Mouse (Mus musculus): Measurements from ENCODE around the gene Ms4a4d. TPM values are rescaled to one million over a fixed set of nuclear protein-coding genes. Genes with fewer than 3 reads are reported as not detected.
"Not testable (repeated sequence)": the region's sequence is repeated elsewhere in the genome, so short reads cannot be mapped to it uniquely, and the experiment has no call there.

Ms4a4d gene
- total RNA-seq (2022), result not detected

DNA sequence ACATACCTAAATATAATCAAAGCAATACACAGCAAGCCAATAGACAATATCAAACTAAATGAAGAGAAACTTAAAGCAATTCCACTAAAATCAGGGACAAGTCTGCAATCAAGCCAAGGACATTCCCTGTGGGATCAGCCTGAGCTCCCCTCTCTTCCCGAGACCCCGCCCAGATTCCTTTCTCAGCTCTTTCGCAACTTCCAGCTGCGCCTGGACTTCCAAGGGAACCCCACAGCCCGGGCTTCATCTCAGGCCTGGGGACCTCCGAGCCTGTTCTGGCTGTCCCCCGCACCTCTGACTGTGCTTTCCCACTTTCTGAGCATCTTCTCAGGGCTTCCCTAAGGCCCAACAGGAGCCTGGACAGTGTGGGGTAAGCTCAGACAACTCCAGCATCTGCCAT, at the start of gene Ms4a4d:
Gene Ms4a4d, plus strand, starts transcription at position 209 of the 400 bp plus-strand sequence.
- no peak for DNase-seq (ENCODE audit: low spot score in 2 of 2)

DNA sequence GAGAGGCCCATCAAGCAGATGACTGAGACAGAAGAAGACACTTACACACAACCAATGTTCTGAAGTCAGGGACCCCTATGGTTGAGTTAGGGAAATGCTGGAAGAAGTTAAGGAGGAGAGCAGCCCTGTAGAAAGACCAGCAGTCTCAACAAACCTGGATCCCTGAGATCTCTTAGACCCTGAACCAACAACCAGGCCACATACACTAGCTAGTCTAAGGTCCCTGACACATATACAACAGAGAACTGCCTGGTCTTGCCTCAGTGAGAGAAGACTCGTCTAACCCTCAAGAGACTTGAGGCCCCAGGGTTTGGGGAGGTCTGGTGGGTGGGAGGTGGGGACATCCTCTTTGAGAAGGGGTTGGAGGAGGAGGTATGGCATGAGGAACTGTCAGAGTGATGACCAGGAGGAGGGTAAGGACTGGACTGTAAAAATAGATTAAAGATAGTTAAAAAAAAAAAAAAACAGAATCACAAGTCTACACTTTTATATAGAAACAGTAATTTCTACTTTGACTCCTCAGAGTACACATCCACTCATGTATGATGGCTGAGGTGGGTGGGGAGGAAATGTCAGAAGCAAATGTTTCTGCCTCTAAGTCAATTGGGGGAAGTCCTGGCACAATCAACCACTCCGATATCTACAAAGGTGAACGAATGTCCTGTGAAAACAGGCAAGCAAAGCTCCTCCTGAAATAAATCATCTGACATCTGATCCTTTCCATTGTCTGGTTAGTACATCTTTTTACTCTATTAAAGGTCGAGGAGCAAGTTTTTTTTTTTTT, 45.0 kb upstream of the Ms4a4d start:
- no peak for DNase-seq (ENCODE audit: low spot score in 2 of 2)

DNA sequence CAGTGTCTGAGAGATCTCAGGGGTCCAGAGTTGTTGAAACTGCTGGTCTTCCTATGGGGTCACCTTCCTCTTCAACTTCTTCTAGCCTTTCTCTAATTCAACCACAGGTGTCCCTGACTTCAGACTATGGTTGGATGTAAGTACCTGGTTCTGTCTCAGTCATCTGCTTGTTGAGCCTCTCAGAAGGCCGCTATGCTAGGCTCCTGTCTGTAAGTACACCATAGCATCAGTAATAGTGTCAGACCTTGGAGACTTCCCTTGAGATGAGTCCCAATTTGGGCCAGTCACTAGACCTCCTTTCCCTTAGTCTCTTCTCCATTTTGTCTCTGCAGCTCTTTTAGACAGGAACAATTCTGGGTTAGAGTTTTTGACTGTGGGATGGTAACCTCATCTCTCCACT, 43.9 kb upstream of the Ms4a4d start:
- no peak for DNase-seq (ENCODE audit: low spot score in 2 of 2)

DNA sequence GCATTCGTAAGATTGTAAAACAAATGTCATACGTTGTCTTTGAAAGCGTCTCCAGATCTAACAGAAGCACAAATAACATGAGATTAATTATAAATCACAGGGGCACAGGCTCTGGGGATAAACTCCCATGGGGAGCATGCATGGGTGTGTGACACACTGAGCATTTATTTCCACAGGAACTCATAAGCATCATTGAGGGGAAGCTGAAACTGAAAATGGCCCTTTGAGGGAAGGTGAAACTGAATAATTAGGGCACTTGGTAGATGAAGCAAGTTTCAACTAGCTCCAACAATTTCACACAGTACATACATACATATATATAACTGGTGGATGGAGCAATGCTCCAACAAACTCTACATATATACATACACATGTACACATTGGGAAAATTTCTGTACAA, 42.1 kb upstream of the Ms4a4d start:
- no peak for DNase-seq (ENCODE audit: low spot score in 2 of 2)

DNA sequence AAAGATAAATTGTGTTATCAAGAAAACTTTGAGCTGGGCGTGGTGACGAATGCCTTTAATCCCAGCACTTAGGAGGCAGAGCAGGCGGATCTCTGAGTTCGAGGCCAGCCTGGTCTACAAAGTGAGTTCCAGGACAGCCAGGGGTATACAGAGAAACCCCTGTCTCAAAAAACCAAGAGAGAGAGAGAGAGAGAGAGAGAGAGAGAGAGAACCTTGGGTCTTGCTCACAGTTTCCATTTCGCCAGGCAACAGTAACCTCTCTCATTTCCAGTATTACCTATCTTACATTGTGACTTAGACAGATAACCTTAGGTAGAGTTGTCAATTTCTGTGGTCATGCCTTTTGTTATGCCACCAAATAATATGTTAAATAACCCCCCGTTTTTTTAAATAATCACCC, 40.2 kb upstream of the Ms4a4d start:
- no peak for DNase-seq (ENCODE audit: low spot score in 2 of 2)

DNA sequence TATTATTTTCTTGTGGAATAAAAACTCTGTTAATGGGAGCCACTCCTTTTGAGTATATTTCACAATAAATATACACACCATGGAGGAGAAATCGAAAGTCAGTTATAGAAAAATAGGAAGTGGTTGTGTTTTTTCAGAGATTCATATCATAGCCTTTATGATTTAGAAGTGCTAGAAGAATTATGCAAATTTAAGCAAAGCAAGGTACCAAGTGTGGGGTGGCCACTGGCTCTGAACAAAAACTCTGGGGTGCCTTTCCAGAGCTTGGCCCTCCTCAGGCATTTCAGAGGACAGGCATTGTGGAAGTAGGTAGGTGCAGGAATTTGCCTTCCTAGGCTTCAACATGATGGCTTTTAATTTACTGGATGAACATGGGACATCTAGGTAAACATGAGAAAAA, 39.3 kb upstream of the Ms4a4d start:
- not testable (repeated sequence) for DNase-seq (ENCODE audit: low spot score in 2 of 2)

DNA sequence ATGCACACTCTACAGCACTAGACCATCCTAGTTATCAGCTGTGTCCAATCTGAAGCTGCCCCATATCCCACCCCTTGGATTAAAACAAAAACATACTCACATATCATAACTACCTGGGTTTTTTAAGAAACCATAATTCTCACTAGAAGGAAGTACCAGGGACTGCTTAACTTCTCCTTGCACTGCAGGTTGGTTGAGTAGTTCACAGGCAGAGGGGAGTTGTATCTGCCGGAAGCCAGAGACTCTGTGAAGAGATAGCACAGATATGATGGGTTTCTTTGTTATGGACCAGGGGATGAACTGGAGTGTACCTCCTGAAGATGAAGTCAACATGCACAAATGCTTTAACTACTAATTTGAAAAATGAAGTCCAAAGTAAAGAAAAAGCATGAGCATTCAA, 35.8 kb upstream of the Ms4a4d start:
- no peak for DNase-seq (ENCODE audit: low spot score in 2 of 2)

DNA sequence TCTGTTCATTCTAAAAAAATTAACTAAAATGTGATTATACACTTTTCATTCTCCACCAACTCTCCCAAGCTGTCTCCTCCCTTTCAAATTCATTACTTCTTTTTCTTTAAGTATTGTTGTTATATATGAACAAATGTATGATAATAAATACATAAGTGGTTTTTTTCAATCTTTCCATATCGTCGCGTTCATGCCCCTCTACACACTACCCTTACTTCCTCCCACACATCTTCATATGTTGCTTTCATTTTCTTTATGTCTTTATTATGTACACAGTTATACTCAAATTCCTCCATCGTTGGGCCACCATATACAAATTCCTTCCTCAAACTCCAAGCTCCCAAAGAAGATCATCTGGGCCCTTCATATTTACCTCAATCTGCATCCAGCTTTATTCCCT, 35.3 kb upstream of the Ms4a4d start:
- DNase-seq (ENCODE audit: low spot score in 2 of 2), result no peak

DNA sequence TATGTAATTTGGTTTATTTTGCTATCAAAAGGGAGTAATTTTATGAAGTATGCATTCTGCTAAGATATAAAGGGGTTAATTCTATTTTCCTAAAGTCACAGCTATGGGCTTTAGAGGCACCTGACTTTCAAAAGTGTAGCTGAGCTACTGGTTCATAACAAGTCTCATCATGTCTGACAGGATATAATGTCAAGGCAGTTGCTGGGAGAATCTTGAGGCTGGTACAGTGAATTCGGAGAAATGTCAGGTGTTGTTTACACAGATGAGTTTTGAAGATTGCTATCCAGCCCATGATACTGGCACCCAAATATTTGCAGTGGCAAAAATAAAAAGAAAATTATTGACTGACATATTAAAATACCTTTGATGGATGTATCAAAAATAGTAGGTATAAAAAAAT, 31.7 kb upstream of the Ms4a4d start:
- DNase-seq (ENCODE audit: low spot score in 2 of 2), result no peak

DNA sequence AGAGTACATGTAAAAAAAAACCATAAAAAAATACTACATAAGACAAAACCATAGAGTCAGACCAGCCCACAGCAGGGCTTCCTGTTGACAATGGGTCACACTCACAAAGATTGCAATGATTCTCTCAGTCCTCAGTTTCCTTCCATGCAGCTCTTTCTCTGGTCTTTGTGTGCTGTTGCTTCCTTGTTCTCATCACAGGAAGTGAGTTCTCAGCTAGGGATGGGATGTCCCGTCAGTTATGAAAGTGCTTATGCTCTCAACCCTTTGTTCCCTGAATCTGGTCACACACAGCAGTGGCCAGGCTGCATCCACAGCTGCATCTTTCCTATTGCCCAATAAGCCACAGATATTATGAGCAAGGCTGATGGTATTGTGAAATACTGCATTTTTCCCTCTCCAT, 23.1 kb upstream of the Ms4a4d start:
- DNase-seq (ENCODE audit: low spot score in 2 of 2), result no peak

DNA sequence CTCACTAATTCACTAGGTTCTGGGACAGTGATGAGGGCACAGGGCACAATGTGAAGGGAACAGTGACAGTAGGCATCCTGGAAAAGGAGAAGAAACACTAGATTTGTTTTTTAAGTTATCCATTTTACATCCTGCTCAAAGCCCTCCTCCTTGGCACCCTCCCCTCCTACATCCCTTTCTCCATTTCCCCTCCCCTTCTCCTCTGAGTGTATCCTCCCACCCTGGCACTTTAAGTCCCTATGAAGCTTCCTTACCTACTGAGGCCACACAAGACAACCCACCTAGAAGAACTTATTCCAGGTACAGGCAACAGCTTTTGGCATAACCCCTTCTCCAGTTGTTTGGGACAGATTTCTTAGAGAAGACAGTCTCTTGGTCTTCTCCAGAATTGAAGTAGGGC, 20.4 kb upstream of the Ms4a4d start, which contains the start of gene Ms4a6b:
Gene Ms4a6b, plus strand, starts transcription at position 267 of the 400 bp plus-strand sequence.
- DNase-seq (ENCODE audit: low spot score in 2 of 2), result no peak

DNA sequence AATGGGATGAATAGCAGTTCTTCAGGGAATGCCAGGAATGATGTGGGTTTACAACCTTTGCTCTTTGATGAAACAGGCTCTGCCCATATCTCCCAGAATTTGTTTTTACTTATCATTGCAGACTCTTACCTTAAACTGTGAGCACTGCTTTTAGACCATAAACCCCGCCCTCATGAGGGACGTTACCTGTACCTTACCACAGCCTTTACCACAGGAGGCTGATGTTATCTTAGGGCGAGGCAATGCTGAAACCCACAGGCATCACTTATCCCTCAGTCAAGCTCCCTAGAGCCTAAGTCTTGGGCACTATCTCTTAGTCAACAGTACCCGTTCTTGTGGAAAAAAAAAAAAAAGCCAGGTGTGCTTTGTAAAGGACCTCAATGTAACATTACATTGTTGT, 19.8 kb upstream of the Ms4a4d start:
- no peak for DNase-seq (ENCODE audit: low spot score in 2 of 2)

DNA sequence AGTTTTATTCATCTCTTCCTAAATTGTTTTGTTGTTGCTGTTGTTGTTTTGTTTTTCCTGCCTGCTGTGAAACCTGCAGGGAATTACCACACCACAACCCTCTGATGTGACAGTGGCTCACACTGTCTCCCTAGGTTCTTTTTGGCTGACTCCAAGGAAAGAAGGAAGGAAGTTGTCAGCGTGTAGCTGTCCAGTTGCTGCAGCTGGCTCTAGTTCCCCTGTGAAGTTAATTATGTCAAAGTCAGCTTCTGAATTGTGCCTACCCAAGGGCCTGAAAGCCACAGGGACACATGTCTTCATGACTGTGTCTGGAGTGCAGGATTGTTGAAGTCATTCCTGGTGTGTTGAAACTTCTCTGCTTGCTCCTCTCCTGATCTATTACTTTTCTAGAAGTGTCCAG, 19.2 kb upstream of the Ms4a4d start:
- not testable (repeated sequence) for DNase-seq (ENCODE audit: low spot score in 2 of 2)

DNA sequence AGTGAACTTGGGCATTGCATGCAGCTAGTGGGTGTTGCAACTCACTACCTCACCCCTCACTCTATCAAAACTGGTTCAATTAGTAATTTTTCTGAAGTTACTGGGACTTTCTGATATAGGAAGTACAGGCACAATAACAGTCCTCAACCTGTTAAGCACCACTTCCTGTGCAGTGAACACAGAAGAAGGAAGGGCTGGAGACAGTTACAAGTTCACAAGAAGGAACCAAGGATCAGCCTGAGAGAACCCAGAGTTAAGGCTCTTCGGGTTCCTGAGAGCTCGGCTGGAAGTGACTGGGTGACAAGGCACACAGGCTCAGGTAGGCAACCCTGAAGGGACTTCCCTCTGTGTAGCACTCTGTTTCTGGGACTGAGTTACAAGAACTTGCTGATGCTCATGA, 18.2 kb upstream of the Ms4a4d start:
- not testable (repeated sequence) for DNase-seq (ENCODE audit: low spot score in 2 of 2)

DNA sequence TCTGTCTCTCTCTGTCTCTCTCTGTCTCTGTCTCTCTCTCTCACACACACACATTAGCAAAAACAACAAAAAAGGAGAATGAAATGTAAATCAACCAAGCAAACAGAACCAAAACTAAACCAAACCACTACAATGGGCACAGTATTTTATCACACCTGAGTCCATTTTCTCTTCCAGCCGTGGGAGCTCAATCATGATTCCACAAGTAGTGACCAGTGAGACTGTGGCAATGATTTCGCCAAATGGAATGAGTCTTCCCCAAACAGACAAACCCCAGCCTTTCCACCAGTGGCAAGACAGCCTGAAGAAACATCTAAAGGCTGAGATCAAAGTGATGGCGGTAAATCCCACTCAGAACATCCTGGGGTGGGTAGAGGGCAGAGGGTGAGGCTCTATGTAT, 16.5 kb upstream of the Ms4a4d start:
- no peak for DNase-seq (ENCODE audit: low spot score in 2 of 2)

DNA sequence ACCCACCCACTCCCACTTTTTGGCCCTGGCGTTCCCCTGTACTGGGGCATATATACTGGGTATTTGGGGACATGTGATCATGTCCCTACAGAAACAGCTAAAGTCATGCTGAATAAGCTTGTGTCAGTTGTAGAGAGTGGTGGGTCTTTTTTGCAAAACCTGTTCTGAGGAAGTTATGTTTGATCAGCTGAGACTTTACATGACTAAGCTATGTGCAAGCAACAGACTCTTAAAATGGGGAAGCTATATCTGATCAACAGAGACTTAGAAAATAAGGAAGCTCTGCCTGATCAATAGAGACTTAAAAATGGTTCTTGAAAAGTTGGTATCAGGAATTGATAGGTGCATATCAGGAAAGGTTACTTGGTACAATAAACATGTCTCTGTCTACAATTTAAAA, 3.2 kb upstream of the Ms4a4d start:
- DNase-seq (ENCODE audit: low spot score in 2 of 2), result no peak

DNA sequence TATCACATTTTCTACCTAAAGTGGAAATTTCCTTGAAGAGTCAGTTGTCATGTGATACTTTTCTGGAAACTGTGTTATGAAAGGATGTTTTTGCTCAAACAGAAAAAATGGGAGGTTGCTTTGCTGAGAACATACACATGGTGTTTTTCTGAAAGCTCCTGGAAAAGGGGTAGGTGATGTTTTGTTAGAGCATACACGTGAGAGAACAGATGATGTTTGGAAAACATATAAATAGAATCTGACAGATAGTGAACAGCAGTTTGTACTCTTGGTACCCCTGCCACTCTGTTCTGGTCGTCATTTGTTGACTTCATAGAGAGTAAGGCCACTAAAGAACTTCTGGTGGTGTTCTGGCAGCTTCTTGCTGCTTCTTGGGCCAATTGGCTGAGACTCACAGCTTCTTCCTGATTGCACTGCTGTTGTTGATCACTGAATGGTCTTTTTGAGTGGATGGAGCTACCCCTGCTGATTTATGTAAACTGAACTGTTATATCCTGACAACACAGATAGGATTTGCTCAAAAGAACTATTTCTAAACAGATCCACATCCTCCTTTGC, 2.6 kb upstream of the Ms4a4d start:
- DNase-seq (ENCODE audit: low spot score in 2 of 2), result peak; percentile 14 to 21

DNA sequence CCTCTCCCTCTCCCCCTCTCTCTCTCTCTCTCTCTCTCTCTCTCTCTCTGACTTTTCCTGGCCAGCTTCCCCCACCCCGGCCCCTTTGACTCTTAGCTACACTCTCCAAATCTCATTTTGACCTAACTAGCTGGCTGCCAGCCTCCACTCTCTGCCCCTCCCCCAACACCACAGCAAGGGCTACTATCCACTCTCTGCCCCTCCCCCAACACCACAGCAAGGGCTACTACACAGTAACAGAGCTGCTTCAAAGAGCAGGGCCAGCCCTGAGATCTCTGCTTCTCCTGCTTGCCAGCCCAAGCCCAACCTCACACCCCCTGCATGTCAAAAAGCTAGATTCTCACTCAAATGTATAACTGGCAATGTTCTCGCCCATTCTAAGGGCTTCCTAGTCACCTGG, 735 bp downstream of the Ms4a4d start:
- no peak for DNase-seq (ENCODE audit: low spot score in 2 of 2)

DNA sequence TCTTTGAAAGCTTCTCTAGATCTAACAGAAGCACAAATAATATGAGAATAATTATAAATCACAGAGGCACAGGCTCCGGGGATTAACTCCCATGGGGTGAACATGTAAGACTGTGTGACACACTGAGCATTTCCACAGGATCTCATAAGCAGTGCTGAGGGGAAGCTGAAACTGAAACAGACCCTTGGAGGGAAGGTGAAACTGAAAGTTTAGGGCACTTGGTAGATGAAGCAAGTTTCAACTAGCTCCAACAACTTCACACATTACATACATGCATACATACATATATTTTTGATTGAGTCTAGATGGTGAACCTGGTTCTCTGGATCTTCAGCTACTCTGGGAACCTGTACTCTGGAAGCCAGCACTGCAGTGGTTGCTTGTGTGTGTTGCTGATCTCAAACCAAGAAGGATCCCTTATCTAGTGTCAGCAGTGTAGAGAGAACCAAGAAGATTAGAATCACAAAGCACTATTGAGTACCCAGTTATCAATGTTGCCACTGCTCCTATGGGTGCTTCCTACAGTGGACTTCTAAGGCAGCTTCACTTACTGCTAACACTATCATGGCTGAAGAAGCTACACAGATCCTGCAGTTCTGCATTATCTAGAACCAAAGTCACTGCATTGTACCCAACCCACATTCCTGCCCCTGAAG, 3.7 kb downstream of the Ms4a4d start:
- DNase-seq (ENCODE audit: low spot score in 2 of 2), result not testable (repeated sequence)

DNA sequence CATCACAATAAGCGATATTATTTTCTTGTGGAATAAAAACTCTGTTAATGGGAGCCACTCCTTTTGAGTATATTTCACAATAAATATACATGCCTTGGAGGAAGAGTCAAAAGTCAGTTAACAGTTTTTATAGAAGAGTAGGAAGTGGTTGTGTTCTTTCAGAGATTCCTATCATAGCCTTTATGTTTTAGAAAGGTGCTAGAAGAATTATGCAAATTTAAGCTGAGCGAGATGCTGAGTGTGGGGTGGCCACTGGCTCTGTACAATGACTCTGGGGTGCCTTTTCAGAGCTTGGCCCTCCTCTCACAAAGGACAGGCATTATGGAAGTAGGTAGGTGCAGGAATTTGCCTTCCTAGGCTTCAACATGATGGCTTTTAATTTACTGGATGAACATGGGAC, 7.8 kb downstream of the Ms4a4d start:
- not testable (repeated sequence) for DNase-seq (ENCODE audit: low spot score in 2 of 2)

DNA sequence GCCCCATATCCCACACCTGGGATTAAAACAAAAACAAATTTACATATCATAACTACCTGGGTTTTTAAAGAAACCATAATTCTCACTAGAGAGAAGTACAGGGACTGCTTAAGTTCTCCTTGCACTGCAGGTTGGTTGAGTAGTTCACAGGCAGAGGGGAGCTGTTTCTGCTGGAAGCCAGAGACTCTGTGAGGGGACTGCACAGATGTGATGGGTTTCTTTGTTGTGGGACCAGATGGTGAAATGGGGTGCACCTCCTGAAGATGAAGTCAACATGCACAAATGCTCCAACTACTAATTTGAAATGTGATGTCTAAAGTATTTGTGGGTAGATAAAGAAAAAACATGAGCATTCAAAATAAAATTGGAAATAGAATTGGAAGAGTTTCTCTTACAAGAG, 11.3 kb downstream of the Ms4a4d start:
- DNase-seq (ENCODE audit: low spot score in 2 of 2), result no peak

DNA sequence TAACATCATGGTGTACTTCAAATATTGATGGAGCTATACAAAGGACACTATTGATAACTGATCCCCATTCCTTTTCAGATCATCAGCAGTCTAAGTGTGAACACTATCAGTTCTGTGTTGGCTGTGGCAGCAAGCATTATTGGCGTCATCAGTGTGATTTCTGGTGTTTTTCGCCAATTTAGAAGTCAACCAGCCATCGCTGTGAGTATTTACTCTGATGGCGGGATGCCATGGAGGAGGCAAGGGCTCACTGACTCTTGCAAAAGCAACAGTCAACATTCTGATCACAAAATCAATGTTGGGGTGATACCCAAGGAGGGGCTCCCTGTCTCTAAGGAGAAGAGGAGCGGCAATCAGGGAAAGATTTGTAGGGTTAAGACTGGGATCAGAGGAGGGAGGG, 18.1 kb downstream of the Ms4a4d start:
- no peak for DNase-seq (ENCODE audit: low spot score in 2 of 2)

DNA sequence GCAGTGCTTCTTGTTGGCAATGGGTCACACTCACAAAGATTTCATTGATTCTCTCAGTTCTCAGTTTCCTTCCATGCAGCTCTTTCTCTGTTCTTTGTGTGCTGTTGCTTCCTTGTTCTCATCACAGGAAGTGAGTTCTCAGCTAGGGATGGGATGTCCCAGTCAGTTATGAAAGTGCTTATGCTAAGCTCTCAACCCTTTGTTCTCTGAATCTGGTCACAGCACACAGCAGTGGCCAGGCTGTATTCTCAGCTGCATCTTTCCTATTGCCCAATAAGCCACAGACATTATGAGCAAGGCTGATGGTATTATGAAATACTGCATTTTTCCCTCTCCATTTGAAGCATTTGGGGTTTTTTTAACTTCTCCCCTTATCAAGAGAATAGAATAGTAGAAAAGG, 23.0 kb downstream of the Ms4a4d start:
- not testable (repeated sequence) for DNase-seq (ENCODE audit: low spot score in 2 of 2)
